ENCODE assay signal across 22 mouse cellular contexts in genomic region chr12:75814551-75814950, GRCm38 (mm10).
"Had no signal": no experiment of that assay in that cellular context is flagged by ENCODE, and none has a peak within 500 bp of the region (broad histone marks: within the 10 kb centered on the region; RNA-seq: fewer than 3 reads in every experiment).

No protein-coding gene starts in this region.

- H3K4me3 ChIP-seq: hindbrain, embryonic 13.5 days; hindbrain, embryonic 15.5 days; kidney, embryonic 15.5 days; limb, embryonic 13.5 days; limb, embryonic 15.5 days; liver, embryonic 12.5 days had no signal

- H3K9me3 ChIP-seq: hindbrain, embryonic 13.5 days; hindbrain, embryonic 15.5 days; kidney, embryonic 15.5 days; limb, embryonic 13.5 days; limb, embryonic 15.5 days; liver, embryonic 12.5 days had no signal

- H3K27ac ChIP-seq: hindbrain, embryonic 13.5 days; hindbrain, embryonic 15.5 days; hindbrain, postnatal 0 days; kidney, embryonic 15.5 days; kidney, postnatal 0 days; limb, embryonic 13.5 days; limb, embryonic 15.5 days; liver, embryonic 12.5 days; liver, embryonic 14.5 days had no signal

- DNase-seq: gastrocnemius, postnatal 10 days; gastrocnemius, postnatal 36 days; heart, postnatal 10 days; kidney, adult 11 months; kidney, adult 2 months; kidney, adult 9 months; kidney, postnatal 14 days; kidney, postnatal 36 days; layer of hippocampus, adult 9-11 months; layer of hippocampus, postnatal 36 days; left cerebral cortex, postnatal 4 days had no signal

- H3K36me3 ChIP-seq: hindbrain, embryonic 13.5 days; hindbrain, embryonic 15.5 days; kidney, embryonic 15.5 days; limb, embryonic 13.5 days; limb, embryonic 15.5 days; liver, embryonic 12.5 days had no signal

- H3K9ac ChIP-seq: hindbrain, embryonic 13.5 days; hindbrain, embryonic 15.5 days; kidney, embryonic 15.5 days; limb, embryonic 13.5 days; limb, embryonic 15.5 days; liver, embryonic 12.5 days; liver, embryonic 14.5 days had no signal

- H3K27me3 ChIP-seq: hindbrain, embryonic 15.5 days; limb, embryonic 13.5 days had no signal

- ATAC-seq: hindbrain, postnatal 0 days; intestine, embryonic 16.5 days; liver, embryonic 12.5 days had no signal

- H3K4me2 ChIP-seq: heart, embryonic 11.5 days; hindbrain, embryonic 13.5 days; hindbrain, embryonic 15.5 days; kidney, embryonic 15.5 days; limb, embryonic 13.5 days; limb, embryonic 15.5 days; liver, embryonic 12.5 days had no signal
